Mouse (Mus musculus): Measurements from ENCODE around the gene Hpse2. TPM values are rescaled to one million over a fixed set of nuclear protein-coding genes. Genes with fewer than 3 reads are reported as not detected.

Gene Hpse2
- total and polyA plus RNA-seq, 2 experiments from 2014 or later = 0.23 to 0.55 TPM

GRCm38 (mm10) chr19:42868958-42869662 is 519.0 kb downstream of the Hpse2 start:
- H3K4me3 ChIP-seq (ENCODE audit: low read depth, low read length) = no peak overlapping the region
- H3K27me3 ChIP-seq (ENCODE audit: insufficient read depth, low read length) = no peaks in the 10 kb centered on the region
- no peak for TF ChIP-seq CTCF (IDR thresholded peaks at IDR 0.05)
- no peak overlapping the region for H3K27ac ChIP-seq (ENCODE audit: low read depth, low read length)
- no peaks in the 10 kb centered on the region for H3K4me1 ChIP-seq (ENCODE audit: insufficient read depth, low read length)
- H3K9me3 ChIP-seq (ENCODE audit: low read length) = no peaks in the 10 kb centered on the region
- DNase-seq (ENCODE audit: low spot score) (no peak), ATAC-seq (ENCODE audit: low FRiP score) (no peak)
- no peak overlapping the region for H3K9ac ChIP-seq (replicated peaks; ENCODE audit: low read length, poor library complexity, severe bottlenecking)
- no peak overlapping the region for H3K4me2 ChIP-seq (ENCODE audit: low read depth, low read length, poor library complexity, severe bottlenecking)
- no peaks in the 10 kb centered on the region for H3K36me3 ChIP-seq (ENCODE audit: insufficient read depth, low read length)
- 53% methylated on average over 3 of the region's 3 CpGs for WGBS

GRCm38 (mm10) chr19:42863013-42863412 is 525.1 kb downstream of the Hpse2 start:
- H3K27me3 ChIP-seq (ENCODE audit: insufficient read depth, low read length) = no peaks in the 10 kb centered on the region
- no peak overlapping the region for H3K9ac ChIP-seq (replicated peaks; ENCODE audit: low read length, poor library complexity, severe bottlenecking)

GRCm38 (mm10) chr19:42857096-42857495 is 531.1 kb downstream of the Hpse2 start:
- no peak overlapping the region for H3K27ac ChIP-seq (ENCODE audit: low read depth, low read length)
- H3K4me1 ChIP-seq (ENCODE audit: insufficient read depth, low read length) = no peaks in the 10 kb centered on the region
- H3K9me3 ChIP-seq (ENCODE audit: low read length) = no peaks in the 10 kb centered on the region
- H3K27me3 ChIP-seq (ENCODE audit: insufficient read depth, low read length) = no peaks in the 10 kb centered on the region
- H3K4me3 ChIP-seq (ENCODE audit: low read depth, low read length) = no peak overlapping the region
- no peak overlapping the region for H3K4me2 ChIP-seq (ENCODE audit: low read depth, low read length, poor library complexity, severe bottlenecking)
- DNase-seq (ENCODE audit: low spot score) (no peak), ATAC-seq (ENCODE audit: low FRiP score) (no peak)
- no peaks in the 10 kb centered on the region for H3K36me3 ChIP-seq (ENCODE audit: insufficient read depth, low read length)
- TF ChIP-seq CTCF (IDR thresholded peaks at IDR 0.05) = no peak
- H3K9ac ChIP-seq (replicated peaks; ENCODE audit: low read length, poor library complexity, severe bottlenecking) = no peak overlapping the region
- WGBS = 92% methylated on average over 5 of the region's 5 CpGs

More at GRCm38 (mm10) chr19:42863013-42863412, 525.1 kb downstream of the Hpse2 start:
- H3K4me3 ChIP-seq (ENCODE audit: low read depth, low read length) = no peak overlapping the region
- no peak for DNase-seq (ENCODE audit: low spot score)
- WGBS = 60% methylated on average over 3 of the region's 3 CpGs
- no peak for TF ChIP-seq CTCF (IDR thresholded peaks at IDR 0.05)
- ATAC-seq (ENCODE audit: low FRiP score) = no peak
- no peak overlapping the region for H3K27ac ChIP-seq (ENCODE audit: low read depth, low read length)
- H3K9me3 ChIP-seq (ENCODE audit: low read length) = no peaks in the 10 kb centered on the region
- no peaks in the 10 kb centered on the region for H3K36me3 ChIP-seq (ENCODE audit: insufficient read depth, low read length)
- no peaks in the 10 kb centered on the region for H3K4me1 ChIP-seq (ENCODE audit: insufficient read depth, low read length)
- H3K4me2 ChIP-seq (ENCODE audit: low read depth, low read length, poor library complexity, severe bottlenecking) = no peak overlapping the region

GRCm38 (mm10) chr19:42855649-42856048 is 532.5 kb downstream of the Hpse2 start:
- no peaks in the 10 kb centered on the region for H3K36me3 ChIP-seq (ENCODE audit: insufficient read depth, low read length)
- DNase-seq (ENCODE audit: low spot score) (no peak), ATAC-seq (ENCODE audit: low FRiP score) (no peak)
- H3K4me3 ChIP-seq (ENCODE audit: low read depth, low read length) = no peak overlapping the region
- no peak overlapping the region for H3K9ac ChIP-seq (replicated peaks; ENCODE audit: low read length, poor library complexity, severe bottlenecking)
- no peaks in the 10 kb centered on the region for H3K9me3 ChIP-seq (ENCODE audit: low read length)
- WGBS = 92% methylated on average over 4 of the region's 4 CpGs
- H3K27ac ChIP-seq (ENCODE audit: low read depth, low read length) = no peak overlapping the region
- TF ChIP-seq CTCF (IDR thresholded peaks at IDR 0.05) = no peak
- no peaks in the 10 kb centered on the region for H3K27me3 ChIP-seq (ENCODE audit: insufficient read depth, low read length)
- H3K4me1 ChIP-seq (ENCODE audit: insufficient read depth, low read length) = no peaks in the 10 kb centered on the region
- H3K4me2 ChIP-seq (ENCODE audit: low read depth, low read length, poor library complexity, severe bottlenecking) = no peak overlapping the region

GRCm38 (mm10) chr19:42850444-42850843 is 537.7 kb downstream of the Hpse2 start:
- no peaks in the 10 kb centered on the region for H3K27me3 ChIP-seq (ENCODE audit: insufficient read depth, low read length)

GRCm38 (mm10) chr19:42839621-42840294 is 548.4 kb downstream of the Hpse2 start:
- Histone ChIP-seq H3K4me3 (ENCODE audit: low read depth, low read length) (no peak overlapping the region), H3K9me3 (ENCODE audit: low read length) (no peaks in the 10 kb centered on the region), H3K27ac (ENCODE audit: low read depth, low read length) (no peak overlapping the region), H3K27me3 (ENCODE audit: insufficient read depth, low read length) (no peaks in the 10 kb centered on the region), H3K4me2 (ENCODE audit: low read depth, low read length, poor library complexity, severe bottlenecking) (no peak overlapping the region), H3K36me3 (ENCODE audit: insufficient read depth, low read length) (no peaks in the 10 kb centered on the region), H3K9ac (replicated peaks; ENCODE audit: low read length, poor library complexity, severe bottlenecking) (no peak overlapping the region), H3K4me1 (ENCODE audit: insufficient read depth, low read length) (no peaks in the 10 kb centered on the region)
- WGBS = 84% methylated on average over 4 of the region's 4 CpGs
- ATAC-seq (ENCODE audit: low FRiP score) = no peak
- TF ChIP-seq CTCF (IDR thresholded peaks at IDR 0.05) = no peak
- no peak for DNase-seq (ENCODE audit: low spot score)

More at GRCm38 (mm10) chr19:42850444-42850843, 537.7 kb downstream of the Hpse2 start:
- Histone ChIP-seq H3K9ac (replicated peaks; ENCODE audit: low read length, poor library complexity, severe bottlenecking) (no peak overlapping the region), H3K9me3 (ENCODE audit: low read length) (no peaks in the 10 kb centered on the region), H3K36me3 (ENCODE audit: insufficient read depth, low read length) (no peaks in the 10 kb centered on the region), H3K4me3 (ENCODE audit: low read depth, low read length) (no peak overlapping the region), H3K27ac (ENCODE audit: low read depth, low read length) (no peak overlapping the region), H3K4me1 (ENCODE audit: insufficient read depth, low read length) (no peaks in the 10 kb centered on the region), H3K4me2 (ENCODE audit: low read depth, low read length, poor library complexity, severe bottlenecking) (no peak overlapping the region)
- DNase-seq (ENCODE audit: low spot score) = no peak
- WGBS = 84% methylated on average over 5 of the region's 5 CpGs
- TF ChIP-seq CTCF (IDR thresholded peaks at IDR 0.05) = no peak
- no peak for ATAC-seq (ENCODE audit: low FRiP score)
